In genomic region chr3:85174542-85175469, GRCm38 (mm10) we compare ENCODE assay signal across 13 mouse cellular contexts.
DNase-seq lines count a peak whose midpoint lies in the region; ATAC-seq and TF ChIP-seq lines count a peak whose summit lies in the region.
"Had no signal": no experiment of that assay in that cellular context is flagged by ENCODE, and none has a peak within 500 bp of the region (broad histone marks: within the 10 kb centered on the region; RNA-seq: fewer than 3 reads in every experiment).

No protein-coding gene starts in this region.

- TF ChIP-seq EP300 in liver, postnatal 0 days (IDR thresholded peaks at IDR 0.05; ENCODE audit: low read depth): no peak

- no peak for TF ChIP-seq CTCF in intestine, postnatal 0 days (IDR thresholded peaks at IDR 0.05; ENCODE audit: low read depth)
- no peak for TF ChIP-seq CTCF in liver, postnatal 0 days (IDR thresholded peaks at IDR 0.05; ENCODE audit: low read depth)

- ATAC-seq in heart, embryonic 12.5 days (ENCODE audit: insufficient number of reproducible peaks, low FRiP score): no peak
- no peak for ATAC-seq in intestine, postnatal 0 days
- no peak for ATAC-seq in liver, postnatal 0 days
- no peak for ATAC-seq in forebrain, embryonic 12.5 days (ENCODE audit: low FRiP score)
- ATAC-seq: forebrain, embryonic 16.5 days; Patski had no signal

- peaks cover 20% of the 10 kb centered on the region for H3K4me1 ChIP-seq in heart, embryonic 12.5 days (replicated peaks)
- no peaks in the 10 kb centered on the region for H3K4me1 ChIP-seq in intestine, postnatal 0 days (replicated peaks; ENCODE audit: control insufficient read depth, insufficient read depth, low read length)
- peaks cover 25% of the 10 kb centered on the region for H3K4me1 ChIP-seq in limb, embryonic 10.5 days
- H3K4me1 ChIP-seq in liver, postnatal 0 days (ENCODE audit: insufficient read depth): no peaks in the 10 kb centered on the region
- H3K4me1 ChIP-seq in forebrain, embryonic 12.5 days: peaks cover 5% of the 10 kb centered on the region; the same call in 1 of the 2 replicates

- WGBS in heart, embryonic 12.5 days: 63% methylated on average over 28 of the region's 28 CpGs
- WGBS in intestine, postnatal 0 days: 69% methylated on average over 28 of the region's 28 CpGs
- WGBS in limb, embryonic 10.5 days: 75% methylated on average over 28 of the region's 28 CpGs
- WGBS in liver, postnatal 0 days (ENCODE audit: insufficient replicate concordance): 72% methylated on average over 28 of the region's 28 CpGs
- WGBS in forebrain, embryonic 12.5 days: 73% methylated on average over 28 of the region's 28 CpGs

- no peaks in the 10 kb centered on the region for H3K9me3 ChIP-seq in heart, embryonic 12.5 days (replicated peaks)
- H3K9me3 ChIP-seq in intestine, postnatal 0 days (ENCODE audit: control insufficient read depth): no peaks in the 10 kb centered on the region
- no peaks in the 10 kb centered on the region for H3K9me3 ChIP-seq in limb, embryonic 10.5 days (replicated peaks)
- no peaks in the 10 kb centered on the region for H3K9me3 ChIP-seq in liver, postnatal 0 days (ENCODE audit: low read length)
- no peaks in the 10 kb centered on the region for H3K9me3 ChIP-seq in forebrain, embryonic 12.5 days

- no peak overlapping the region for H3K9ac ChIP-seq in heart, embryonic 12.5 days
- no peak overlapping the region for H3K9ac ChIP-seq in intestine, postnatal 0 days (ENCODE audit: low read depth, low read length)
- H3K9ac ChIP-seq in liver, postnatal 0 days (replicated peaks): no peak overlapping the region
- no peak overlapping the region for H3K9ac ChIP-seq in forebrain, embryonic 12.5 days

- H3K27me3 ChIP-seq in heart, embryonic 12.5 days (replicated peaks): no peaks in the 10 kb centered on the region
- H3K27me3 ChIP-seq in intestine, postnatal 0 days (replicated peaks; ENCODE audit: control insufficient read depth, insufficient read depth, low read length): no peaks in the 10 kb centered on the region
- H3K27me3 ChIP-seq in limb, embryonic 10.5 days (ENCODE audit: low read depth, poor library complexity, severe bottlenecking): no peaks in the 10 kb centered on the region
- H3K27me3 ChIP-seq in liver, postnatal 0 days (ENCODE audit: insufficient read depth, low read length): no peaks in the 10 kb centered on the region
- no peaks in the 10 kb centered on the region for H3K27me3 ChIP-seq in forebrain, embryonic 12.5 days

- no peak for DNase-seq in heart, postnatal 25 days (ENCODE audit: low spot score)
- DNase-seq in MN1 (ENCODE audit: low spot score): peak; percentile 11
- DNase-seq in limb, embryonic 10.5 days (ENCODE audit: low spot score): no peak
- no peak for DNase-seq in liver, postnatal 0 days
- DNase-seq in gastrocnemius, postnatal 25 days: no peak
- DNase-seq: cerebellum, postnatal 25 days; retina, postnatal 1 day had no signal

- H3K36me3 ChIP-seq in heart, embryonic 12.5 days: no peaks in the 10 kb centered on the region
- H3K36me3 ChIP-seq in intestine, postnatal 0 days (ENCODE audit: control insufficient read depth, insufficient read depth): no peaks in the 10 kb centered on the region
- no peaks in the 10 kb centered on the region for H3K36me3 ChIP-seq in limb, embryonic 10.5 days
- H3K36me3 ChIP-seq in liver, postnatal 0 days (replicated peaks; ENCODE audit: insufficient read depth, low read length): no peaks in the 10 kb centered on the region
- no peaks in the 10 kb centered on the region for H3K36me3 ChIP-seq in forebrain, embryonic 12.5 days (replicated peaks)

- intact Hi-C loops in heart, postnatal 25 days (cut with DNase I): no loop called here

- H3K4me3 ChIP-seq in heart, embryonic 12.5 days: no peak overlapping the region
- no peak overlapping the region for H3K4me3 ChIP-seq in intestine, postnatal 0 days (ENCODE audit: low read depth, low read length)
- no peak overlapping the region for H3K4me3 ChIP-seq in limb, embryonic 10.5 days
- H3K4me3 ChIP-seq in liver, postnatal 0 days (ENCODE audit: low read depth, low read length): no peak overlapping the region
- H3K4me3 ChIP-seq in forebrain, embryonic 12.5 days (replicated peaks): no peak overlapping the region

- H3K27ac ChIP-seq in heart, embryonic 12.5 days (ENCODE audit: poor library complexity, severe bottlenecking): no peak overlapping the region
- no peak overlapping the region for H3K27ac ChIP-seq in intestine, postnatal 0 days (ENCODE audit: low read depth, low read length)
- H3K27ac ChIP-seq in limb, embryonic 10.5 days: peak overlapping the region; percentile 53; the same call in 1 of the 2 replicates
- no peak overlapping the region for H3K27ac ChIP-seq in liver, postnatal 0 days (ENCODE audit: low read depth)
- no peak overlapping the region for H3K27ac ChIP-seq in forebrain, embryonic 12.5 days
- H3K27ac ChIP-seq: macrophage had no signal

- H3K4me2 ChIP-seq in heart, embryonic 12.5 days: peak overlapping the region; percentile 1; the same call in 1 of the 2 replicates
- H3K4me2 ChIP-seq in intestine, postnatal 0 days (replicated peaks; ENCODE audit: low read depth): 0 out of 2 replicates have a peak overlapping the region, but pooled peaks have one; percentile 3
- no peak overlapping the region for H3K4me2 ChIP-seq in liver, postnatal 0 days (ENCODE audit: low read depth, low read length)
- H3K4me2 ChIP-seq in forebrain, embryonic 12.5 days: no peak overlapping the region

Comparison
In these comparisons a context has a peak if more than half of its experiments do, and no peak if none do; other contexts are left out.
1. H3K4me2 ChIP-seq: peak in heart, embryonic 12.5 days (single experiment) and intestine, postnatal 0 days (single experiment); none in liver, postnatal 0 days (single experiment) and forebrain, embryonic 12.5 days (single experiment).